Mouse (Mus musculus) midbrain, embryonic 11.5 days (tissue): ENCODE results near the gene Olfr33. TPM values are rescaled to one million over a fixed set of nuclear protein-coding genes. Genes with fewer than 3 reads are reported as not detected.

ENCODE experiments used
- ATAC-seq: fragments of 200-750 bp; cut with Nextera tagmentation; 2 replicates; pipeline ENCODE4 v1.8.0; 2017; ENCODE audit warnings: moderate TSS enrichment, moderate library complexity; ENCODE audit not compliant: low FRiP score
- DNase-seq: peaks from one replicate; pipeline ENCODE4 v3.0.0; 2015; ENCODE audit warnings: low spot score; ENCODE audit errors: missing footprints
- H3K27ac ChIP-seq: fragments of 300-500 bp; sonication (generic); 2 replicates; pipeline ENCODE4 v1.5.1; 2014; ENCODE audit warnings: low read depth, low read length
- H3K27me3 ChIP-seq: fragments of 300-500 bp; sonication (generic); 2 replicates; pipeline ENCODE4 v1.6.1; 2014; ENCODE audit warnings: mild to moderate bottlenecking, low read length, moderate library complexity, mixed read lengths; ENCODE audit not compliant: control insufficient read depth, insufficient read depth
- H3K36me3 ChIP-seq: fragments of 300-500 bp; sonication (generic); 2 replicates; pipeline ENCODE4 v1.6.1; 2014; ENCODE audit warnings: mild to moderate bottlenecking, low read length, moderate library complexity, mixed read lengths; ENCODE audit not compliant: control insufficient read depth, insufficient read depth
- H3K4me1 ChIP-seq: fragments of 300-500 bp; sonication (generic); 2 replicates; pipeline ENCODE4 v1.6.1; 2014; ENCODE audit warnings: low read length; ENCODE audit not compliant: control insufficient read depth, insufficient read depth
- H3K4me2 ChIP-seq: fragments of 300-500 bp; sonication (generic); 2 replicates; pipeline ENCODE4 v1.6.1; 2014; ENCODE audit warnings: mild to moderate bottlenecking, moderate library complexity
- H3K4me3 ChIP-seq: fragments of 300-500 bp; sonication (generic); 2 replicates; pipeline ENCODE4 v1.5.1; 2014; ENCODE audit warnings: low read depth, low read length
- H3K9ac ChIP-seq: fragments of 300-500 bp; sonication (generic); 2 replicates; pipeline ENCODE4 v1.6.1; 2014; ENCODE audit warnings: low read length
- H3K9me3 ChIP-seq: fragments of 300-500 bp; sonication (generic); 2 replicates; pipeline ENCODE4 v1.6.1; 2016; ENCODE audit warnings: low read length; ENCODE audit not compliant: control insufficient read depth
- WGBS: fragments of 180-500 bp; shearing (Covaris S2); extraction: QIAGEN DNeasy Blood & Tissue Kit; methylation state at CpG from one replicate; pipeline ENCODE4 v1.1.7; 2014; 5-methylcytosine and 5-hydroxymethylcytosine counted together
- polyA plus RNA-seq: library from polyadenylated mRNA; unstranded; fragments of >200 nt; fragmentation: Nextera tagmentation; extraction: Ambion mirVana; gene quantifications from 2 replicates; pipeline ENCODE4 v1.2.1, GENCODE M21; 2014

Olfr33 gene
- not detected in 2 replicates for polyA plus RNA-seq

GRCm38 (mm10) chr7:102718970-102719369 is at the start of gene Olfr33:
TSS of gene Olfr33 (minus strand) at chr7:102719070.
- Histone ChIP-seq H3K4me2 (no peak within 1 kb of the TSS), H3K4me1 (no peaks in the 10 kb centered on the region), H3K36me3 (no peaks in the 10 kb centered on the region), H3K27me3 (no peaks in the 10 kb centered on the region), H3K9ac (no peak within 1 kb of the TSS), H3K27ac (no peak within 1 kb of the TSS), H3K4me3 (no peak within 1 kb of the TSS), H3K9me3 (no peaks in the 10 kb centered on the region)
- ATAC-seq, result no peak
- WGBS, result 42% methylated on average over 1 of the region's 1 CpGs
- DNase-seq, result no peak

GRCm38 (mm10) chr7:102759266-102759665 is 40.4 kb upstream of the Olfr33 start, which contains the start of the genes Olfr560 and Olfr78:
TSS of gene Olfr560 (minus strand) at chr7:102759366.
TSS of gene Olfr78 (minus strand) at chr7:102759471.
- Histone ChIP-seq H3K4me1 (no peaks in the 10 kb centered on the region), H3K27me3 (no peaks in the 10 kb centered on the region), H3K9me3 (no peaks in the 10 kb centered on the region), H3K4me3 (no peak within 1 kb of the TSS), H3K36me3 (no peaks in the 10 kb centered on the region), H3K9ac (no peak within 1 kb of the TSS), H3K4me2 (no peak within 1 kb of the TSS), H3K27ac (no peak within 1 kb of the TSS)
- 80% methylated on average over 4 of the region's 4 CpGs for WGBS
- DNase-seq (no peak), ATAC-seq (no peak)

- Histone ChIP-seq H3K9me3 (no peaks in the 10 kb centered on the region), H3K9ac (no peak overlapping the region), H3K36me3 (no peaks in the 10 kb centered on the region), H3K4me2 (no peak overlapping the region), H3K4me1 (no peaks in the 10 kb centered on the region), H3K27ac (no peak overlapping the region), H3K27me3 (no peaks in the 10 kb centered on the region), H3K4me3 (no peak overlapping the region)
- 15% methylated on average over 1 of the region's 1 CpGs for WGBS
- DNase-seq (no peak), ATAC-seq (no peak)
Measured at GRCm38 (mm10) chr7:102752086-102752485, 33.2 kb upstream of the Olfr33 start.

GRCm38 (mm10) chr7:102737705-102738104 is 18.8 kb upstream of the Olfr33 start:
- no peaks in the 10 kb centered on the region for H3K4me1 ChIP-seq
- no peak for DNase-seq
- no peaks in the 10 kb centered on the region for H3K27me3 ChIP-seq
- H3K4me2 ChIP-seq, result no peak overlapping the region
- no peak overlapping the region for H3K4me3 ChIP-seq
- H3K36me3 ChIP-seq, result no peaks in the 10 kb centered on the region
- H3K9me3 ChIP-seq, result no peaks in the 10 kb centered on the region
- ATAC-seq, result no peak
- no peak overlapping the region for H3K27ac ChIP-seq
- WGBS, result 64% methylated on average over 2 of the region's 2 CpGs
- H3K9ac ChIP-seq, result no peak overlapping the region

GRCm38 (mm10) chr7:102733793-102734192 is 14.9 kb upstream of the Olfr33 start:
- Histone ChIP-seq H3K4me3 (no peak overlapping the region), H3K4me2 (no peak overlapping the region), H3K27ac (no peak overlapping the region), H3K9me3 (no peaks in the 10 kb centered on the region), H3K36me3 (no peaks in the 10 kb centered on the region), H3K4me1 (no peaks in the 10 kb centered on the region), H3K9ac (no peak overlapping the region), H3K27me3 (no peaks in the 10 kb centered on the region)
- no peak for ATAC-seq
- DNase-seq, result no peak
- 75% methylated on average over 1 of the region's 1 CpGs for WGBS

- no peak for DNase-seq
- no peaks in the 10 kb centered on the region for H3K9me3 ChIP-seq
- no peaks in the 10 kb centered on the region for H3K4me1 ChIP-seq
- no peak within 1 kb of the TSS for H3K4me3 ChIP-seq
- no peak within 1 kb of the TSS for H3K27ac ChIP-seq
- H3K27me3 ChIP-seq, result no peaks in the 10 kb centered on the region
- no peak within 1 kb of the TSS for H3K9ac ChIP-seq
- H3K4me2 ChIP-seq, result no peak within 1 kb of the TSS
- no peaks in the 10 kb centered on the region for H3K36me3 ChIP-seq
- ATAC-seq, result no peak
Measured at GRCm38 (mm10) chr7:102727391-102727790, 8.5 kb upstream of the Olfr33 start, which contains the start of gene Olfr559. TSS of gene Olfr559 (minus strand) at chr7:102727491.

GRCm38 (mm10) chr7:102701915-102702314 is 17.0 kb downstream of the Olfr33 start, which contains the start of gene Olfr558:
TSS of gene Olfr558 (plus strand) at chr7:102702215.
- no peaks in the 10 kb centered on the region for H3K9me3 ChIP-seq
- DNase-seq, result no peak
- ATAC-seq, result no peak
- no peak within 1 kb of the TSS for H3K27ac ChIP-seq
- H3K36me3 ChIP-seq, result no peaks in the 10 kb centered on the region
- H3K4me1 ChIP-seq, result no peaks in the 10 kb centered on the region
- no peak within 1 kb of the TSS for H3K4me2 ChIP-seq
- no peak within 1 kb of the TSS for H3K9ac ChIP-seq
- H3K4me3 ChIP-seq, result no peak within 1 kb of the TSS
- H3K27me3 ChIP-seq, result no peaks in the 10 kb centered on the region

- no peak for ATAC-seq
- WGBS, result 88% methylated on average over 7 of the region's 7 CpGs
- H3K9me3 ChIP-seq, result no peaks in the 10 kb centered on the region
- no peak overlapping the region for H3K4me3 ChIP-seq
- H3K27ac ChIP-seq, result no peak overlapping the region
- no peaks in the 10 kb centered on the region for H3K27me3 ChIP-seq
- H3K4me2 ChIP-seq, result no peak overlapping the region
- no peaks in the 10 kb centered on the region for H3K4me1 ChIP-seq
- no peak overlapping the region for H3K9ac ChIP-seq
- no peaks in the 10 kb centered on the region for H3K36me3 ChIP-seq
- DNase-seq, result no peak
Measured at GRCm38 (mm10) chr7:102698461-102698860, 20.4 kb downstream of the Olfr33 start.

GRCm38 (mm10) chr7:102695358-102696125 is 23.3 kb downstream of the Olfr33 start, which contains the start of gene Olfr557:
TSS of gene Olfr557 (plus strand) at chr7:102695910.
- Histone ChIP-seq H3K27ac (no peak within 1 kb of the TSS), H3K9me3 (no peaks in the 10 kb centered on the region), H3K36me3 (no peaks in the 10 kb centered on the region), H3K4me2 (no peak within 1 kb of the TSS), H3K27me3 (no peaks in the 10 kb centered on the region), H3K4me1 (no peaks in the 10 kb centered on the region), H3K9ac (no peak within 1 kb of the TSS), H3K4me3 (no peak within 1 kb of the TSS)
- DNase-seq (peak; percentile 85), ATAC-seq (0 out of 2 replicates have a peak, but pooled peaks have one; percentile 33)
- WGBS, result 82% methylated on average over 5 of the region's 5 CpGs
